Mouse (Mus musculus) MEL (cell line): Measurements from ENCODE around the gene Acoxl.

Source experiments
- BHLHE40 ChIP-seq: IDR thresholded peaks from 2 replicates; pipeline ENCODE4 v1.6.1; 2012; ENCODE audit warnings: low read depth, mild to moderate bottlenecking, inconsistent platforms, low read length, improper control_type of control experiment, borderline replicate concordance
- CTCF ChIP-seq, 3 experiments: IDR thresholded peaks in 2 of 3; conservative IDR thresholded peaks in 1 of 3; 2 replicates each; pipeline ENCODE4 v1.5.1; 2011 to 2012; ENCODE audit warnings: low read length in 3 of 3, low read depth in 2 of 3, mild to moderate bottlenecking in 2 of 3, improper control_type of control experiment in 1 of 3, inconsistent platforms in 1 of 3, mixed read lengths in 1 of 3, moderate library complexity in 1 of 3; ENCODE audit not compliant: control insufficient read depth in 1 of 3, insufficient read depth in 1 of 3, poor library complexity in 1 of 3, severe bottlenecking in 1 of 3
- MAZ ChIP-seq: IDR thresholded peaks from 2 replicates; pipeline ENCODE4 v1.6.1; 2012; ENCODE audit warnings: low read depth, mild to moderate bottlenecking, inconsistent platforms, low read length, improper control_type of control experiment
- MXI1 ChIP-seq: IDR thresholded peaks from 2 replicates; pipeline ENCODE4 v1.6.1; 2011; ENCODE audit warnings: mild to moderate bottlenecking, low read depth, low read length, improper control_type of control experiment
- POLR2A ChIP-seq, 2 experiments: IDR thresholded peaks; 2 replicates each; pipeline ENCODE4 v1.6.1; 2011 to 2012; ENCODE audit warnings: low read length in 2 of 2, mild to moderate bottlenecking in 2 of 2, control low read depth in 1 of 2, improper control_type of control experiment in 1 of 2, low read depth in 1 of 2, moderate library complexity in 1 of 2; ENCODE audit not compliant: control insufficient read depth in 1 of 2, insufficient read depth in 1 of 2, poor library complexity in 1 of 2
- POLR2AphosphoS2 ChIP-seq: IDR thresholded peaks from 2 replicates; pipeline ENCODE4 v1.6.1; 2011; ENCODE audit warnings: low read length, improper control_type of control experiment
- UBTF ChIP-seq: IDR thresholded peaks from 2 replicates; pipeline ENCODE4 v1.6.1; 2012; ENCODE audit warnings: low read depth, mild to moderate bottlenecking, inconsistent platforms, low read length, improper control_type of control experiment, moderate library complexity, borderline replicate concordance; ENCODE audit not compliant: insufficient read depth
- ZC3H11A ChIP-seq: IDR thresholded peaks from 2 replicates; pipeline ENCODE4 v1.6.1; 2012; ENCODE audit warnings: low read depth, mild to moderate bottlenecking, inconsistent platforms, low read length, improper control_type of control experiment

GRCm38 (mm10) chr2:128057872-128058271 is 219.2 kb downstream of the Acoxl start:
- TF ChIP-seq CTCF (IDR thresholded peaks at IDR 0.05 in 2 of 3, conservative IDR thresholded peaks at IDR 0.05 in 1 of 3; ENCODE audit: control insufficient read depth in 1 of 3, insufficient read depth in 1 of 3, low read depth in 2 of 3, low read length in 3 of 3, poor library complexity in 1 of 3, severe bottlenecking in 1 of 3) (no peak), UBTF (no peak), MAZ (no peak), POLR2A (IDR thresholded peaks at IDR 0.05; ENCODE audit: control insufficient read depth in 1 of 2, insufficient read depth in 1 of 2, low read depth in 1 of 2, low read length in 2 of 2, poor library complexity in 1 of 2) (no peak), POLR2AphosphoS2 (no peak), ZC3H11A (no peak), MXI1 (no peak), BHLHE40 (no peak)
